Mouse (Mus musculus) 3T3-L1 (cell line): ENCODE measurements around the gene Specc1.
A peak's percentile ranks its signal among the peaks of the same experiment; 100 is the strongest.

ENCODE experiments used
- DNase-seq: peaks from one replicate; pipeline ENCODE4 v3.0.0-alpha.2; 2015; ENCODE audit warnings: low read depth, low spot score

The Specc1 gene

DNA sequence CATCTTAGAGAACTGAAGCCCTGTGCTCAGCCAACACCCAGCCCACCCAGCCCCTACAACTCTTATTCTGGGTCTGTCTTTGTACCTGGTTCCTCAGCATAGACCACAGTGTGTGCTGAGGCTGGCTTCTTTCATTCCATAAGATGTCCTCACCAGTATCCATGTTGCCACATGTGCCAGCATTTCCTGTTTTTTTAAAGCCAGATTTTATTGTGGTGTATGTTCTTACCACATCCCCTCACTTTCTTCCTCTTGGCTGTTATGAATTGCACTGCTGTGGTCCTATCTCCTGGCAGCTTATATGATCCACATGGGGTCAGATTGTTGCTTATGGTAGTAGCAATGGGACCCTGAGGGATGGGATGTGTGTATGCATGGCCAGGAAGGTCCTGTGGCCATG lies 92.6 kb downstream of the Specc1 start:
- DNase-seq, result no peak

DNA sequence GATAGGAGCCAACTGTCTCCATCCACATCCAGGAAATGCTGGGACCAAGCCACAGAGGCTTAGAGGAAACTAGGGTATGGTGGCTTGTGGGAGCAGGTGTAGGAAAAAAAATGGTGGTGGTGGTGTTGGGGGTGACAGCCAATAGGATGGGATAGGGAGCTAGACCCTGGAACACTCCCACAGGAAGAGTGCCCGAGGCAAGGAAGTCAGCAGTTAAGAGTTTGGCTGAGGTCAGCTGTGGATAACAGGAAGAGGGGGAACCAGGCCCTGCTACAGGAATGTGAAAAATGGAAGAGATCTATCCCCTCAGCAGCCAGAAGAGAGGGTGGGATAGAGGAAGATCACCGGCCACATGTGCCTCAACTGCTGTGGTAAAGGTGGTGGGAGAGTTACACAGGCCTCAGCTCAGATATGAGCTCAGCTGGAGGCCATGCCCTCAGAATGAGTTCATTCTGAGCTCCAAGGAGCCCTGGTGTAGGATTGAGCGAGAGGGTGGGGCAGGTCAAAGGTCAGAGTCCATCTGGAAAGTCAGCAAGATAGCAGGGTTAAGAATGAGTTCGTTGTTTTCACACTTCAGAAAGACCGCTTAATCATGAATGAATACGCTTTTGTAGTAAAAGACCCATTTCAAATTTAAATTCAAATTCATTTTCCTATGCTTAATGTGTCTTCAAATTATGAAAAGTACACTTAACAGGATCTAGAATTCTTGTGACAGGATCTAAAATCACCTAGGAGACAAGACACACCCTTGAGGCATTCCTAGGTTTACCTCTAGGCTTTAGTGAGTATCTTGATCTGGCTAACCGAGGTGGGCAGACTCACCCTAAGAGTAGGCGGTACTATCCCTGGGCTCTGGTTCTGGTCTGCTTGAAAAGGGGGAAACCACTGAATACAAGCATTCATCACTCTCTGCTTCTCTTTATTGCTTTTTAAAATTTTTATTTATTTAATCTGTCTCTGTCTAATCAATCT lies 94.1 kb downstream of the Specc1 start:
- peak; percentile 28 for DNase-seq

DNA sequence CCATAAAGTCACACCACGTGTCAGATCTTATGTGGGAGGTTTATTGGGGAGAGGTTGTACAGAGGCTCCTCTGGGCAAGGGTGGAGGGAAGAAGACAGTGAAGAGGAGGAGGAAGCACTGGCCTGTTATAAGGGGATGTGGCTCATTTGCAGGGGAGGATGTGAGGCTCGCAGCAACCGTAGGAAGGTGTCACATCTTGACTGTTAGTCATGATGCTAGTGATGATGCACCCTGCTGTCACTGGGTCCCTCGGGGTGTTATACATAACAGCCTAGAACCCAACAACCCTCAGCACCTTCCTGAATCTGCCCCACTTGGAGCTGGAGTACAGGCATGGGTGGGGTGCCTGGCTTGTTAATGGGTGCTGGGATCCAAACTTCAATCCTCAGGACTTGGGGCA lies 94.9 kb downstream of the Specc1 start:
- no peak for DNase-seq

DNA sequence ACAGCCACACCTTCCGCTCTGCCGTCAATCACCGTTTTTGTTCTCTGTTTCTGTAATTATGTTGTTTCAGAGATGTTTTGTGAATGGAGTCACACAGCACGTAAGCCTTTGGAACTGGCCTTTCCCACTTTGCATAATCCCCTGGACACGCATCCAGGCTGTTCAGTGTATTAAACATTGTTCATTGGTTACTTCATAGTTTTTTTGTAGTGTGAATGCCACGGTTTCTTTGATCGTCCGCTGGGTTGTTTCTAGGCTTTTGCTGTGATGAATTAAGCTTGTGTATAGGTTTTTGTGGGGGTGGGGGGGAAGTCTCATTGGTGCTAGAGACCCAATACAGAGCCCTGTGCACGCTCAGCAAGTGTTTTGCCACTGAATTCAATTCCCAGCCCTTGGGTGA lies 97.4 kb downstream of the Specc1 start:
- DNase-seq, result no peak

DNA sequence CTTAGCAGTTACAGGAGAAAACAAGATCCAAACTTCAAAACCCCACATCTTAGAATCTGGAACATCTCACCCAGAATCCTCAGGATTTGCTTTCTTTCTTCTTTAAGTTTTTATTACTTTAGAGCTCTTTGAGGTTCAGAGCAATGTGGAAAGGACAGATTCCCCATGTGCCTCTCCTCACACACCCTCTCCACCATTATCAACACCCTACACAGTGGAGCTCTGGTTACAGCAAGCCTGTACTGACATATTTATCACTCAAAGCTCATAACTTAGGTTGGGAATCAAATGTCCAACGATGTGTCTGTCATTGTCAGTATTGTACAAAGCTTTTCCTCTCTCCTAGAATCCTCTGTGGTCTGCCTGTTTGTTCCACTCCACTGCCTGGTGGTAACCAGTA lies 108.0 kb downstream of the Specc1 start:
- DNase-seq, result no peak

DNA sequence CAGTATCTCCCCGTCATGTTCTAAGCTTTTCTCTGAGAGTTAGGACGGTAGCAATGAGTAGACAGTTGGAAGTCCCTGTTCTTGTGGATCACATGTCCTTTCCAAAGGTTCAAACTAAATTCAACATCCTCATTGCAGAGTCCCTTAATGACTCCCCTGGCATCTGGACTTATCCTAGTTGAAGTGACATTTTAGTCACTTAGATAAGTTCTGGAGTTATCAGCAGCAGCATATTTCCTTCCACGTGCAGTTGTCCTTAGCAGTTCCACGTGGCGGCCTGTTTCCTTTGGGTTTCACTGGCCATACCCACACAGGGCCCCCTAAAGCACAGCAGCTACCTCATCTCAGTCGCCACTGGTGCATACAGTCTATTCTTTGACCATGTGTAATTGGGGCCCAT lies 109.1 kb downstream of the Specc1 start:
- no peak for DNase-seq

DNA sequence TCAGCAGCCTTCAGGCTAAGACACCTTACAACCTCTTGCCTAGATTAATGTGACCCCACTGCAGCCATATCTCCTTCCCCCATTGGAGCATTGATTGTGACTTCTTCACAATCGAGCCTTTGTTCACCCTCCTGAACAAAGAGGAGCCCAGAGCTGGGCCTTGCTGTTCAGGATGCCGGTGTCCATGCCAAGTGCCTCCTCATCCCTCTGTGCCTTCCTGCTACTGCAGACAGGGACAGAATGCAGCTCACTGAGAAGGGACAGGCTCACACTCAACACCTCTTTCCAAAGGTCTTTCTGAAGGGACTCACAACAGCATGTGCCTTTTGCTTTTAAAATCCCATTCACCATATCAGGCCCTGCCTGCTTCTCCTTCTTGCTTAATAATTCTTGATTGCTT lies 113.0 kb downstream of the Specc1 start:
- DNase-seq, result no peak

DNA sequence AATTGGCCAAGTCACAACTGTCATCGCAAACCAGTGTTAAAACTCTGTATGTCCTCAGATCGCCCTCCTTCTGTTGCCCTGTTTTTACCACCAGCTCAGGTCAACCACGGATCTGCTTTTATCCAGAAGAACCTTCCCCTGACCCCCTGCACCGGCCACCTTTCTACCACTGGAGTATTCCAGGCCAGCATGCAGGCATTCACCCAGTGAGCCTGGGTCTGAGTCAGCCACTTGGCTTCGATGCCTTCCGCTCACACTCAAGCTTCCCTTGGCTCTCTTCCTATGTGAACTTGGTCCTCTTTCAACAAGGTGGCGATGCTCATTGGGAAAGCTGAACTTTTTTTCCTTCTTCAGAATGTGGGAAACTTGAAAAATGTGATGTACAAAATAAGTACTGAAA lies 113.6 kb downstream of the Specc1 start:
- peak; percentile 79 for DNase-seq

DNA sequence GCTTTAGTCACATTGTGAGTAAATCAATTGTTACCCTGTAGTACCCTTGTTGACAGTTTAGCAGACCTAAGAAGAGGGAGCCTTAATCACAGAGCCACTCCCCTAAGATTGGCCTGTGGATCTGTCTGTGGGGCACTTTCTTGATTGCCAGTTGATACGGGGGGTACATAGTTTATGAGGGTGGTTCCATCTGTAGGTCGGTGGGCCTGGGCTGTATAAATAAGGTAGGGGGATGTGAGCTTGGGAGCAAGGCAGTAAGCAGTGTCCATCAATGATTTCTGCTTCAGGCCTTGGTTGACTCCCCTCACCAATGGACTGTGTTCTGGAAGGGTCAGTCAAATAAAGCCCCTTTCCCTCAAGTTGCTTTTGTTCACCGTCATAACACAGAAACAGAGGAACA lies 115.8 kb downstream of the Specc1 start:
- no peak for DNase-seq

DNA sequence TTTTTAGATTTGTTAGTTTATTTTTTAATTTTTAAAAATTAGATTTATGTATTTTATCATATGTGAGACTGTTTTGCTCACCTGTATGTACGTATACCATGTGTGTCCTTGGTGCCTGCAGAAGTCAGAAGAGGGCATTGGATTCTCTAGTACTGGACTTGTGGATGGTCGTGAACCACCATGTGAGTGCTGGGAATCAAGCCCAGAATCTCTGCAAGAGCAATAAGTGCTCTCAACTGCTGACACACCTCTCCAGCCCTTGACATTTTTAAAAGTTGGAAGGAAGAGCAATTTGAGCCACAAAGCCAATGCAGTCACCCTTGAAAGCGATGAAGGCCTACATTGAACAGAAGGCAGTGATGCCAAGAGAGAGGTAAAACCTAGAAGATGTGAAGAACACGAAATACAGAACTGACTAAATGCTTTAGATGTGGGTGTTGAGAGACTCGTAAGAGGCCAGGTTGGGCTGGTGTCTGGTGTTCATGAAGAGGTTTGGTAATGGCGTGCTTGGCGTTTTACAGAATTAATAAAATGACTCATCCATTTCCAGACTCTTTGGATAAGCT lies 117.1 kb downstream of the Specc1 start:
- no peak for DNase-seq

DNA sequence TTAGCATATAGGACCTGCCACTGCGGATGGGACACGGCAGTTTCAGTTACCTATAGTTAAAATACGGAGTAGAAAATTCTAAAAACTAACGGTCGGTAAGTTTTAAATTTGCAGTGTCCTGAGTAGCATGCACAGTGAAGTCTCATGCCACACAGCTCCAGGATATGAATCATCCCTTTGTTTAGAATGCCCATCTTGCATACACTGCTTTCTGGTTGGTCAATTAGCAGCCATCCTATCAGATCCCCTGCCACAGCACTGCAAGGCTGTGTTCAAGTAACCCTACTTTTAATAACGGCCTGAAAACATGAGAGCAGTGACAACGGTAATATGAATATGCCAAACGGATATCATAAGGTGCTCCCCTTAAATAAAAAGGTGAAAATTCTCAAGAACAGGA lies 118.0 kb downstream of the Specc1 start:
- DNase-seq, result peak; percentile 58

DNA sequence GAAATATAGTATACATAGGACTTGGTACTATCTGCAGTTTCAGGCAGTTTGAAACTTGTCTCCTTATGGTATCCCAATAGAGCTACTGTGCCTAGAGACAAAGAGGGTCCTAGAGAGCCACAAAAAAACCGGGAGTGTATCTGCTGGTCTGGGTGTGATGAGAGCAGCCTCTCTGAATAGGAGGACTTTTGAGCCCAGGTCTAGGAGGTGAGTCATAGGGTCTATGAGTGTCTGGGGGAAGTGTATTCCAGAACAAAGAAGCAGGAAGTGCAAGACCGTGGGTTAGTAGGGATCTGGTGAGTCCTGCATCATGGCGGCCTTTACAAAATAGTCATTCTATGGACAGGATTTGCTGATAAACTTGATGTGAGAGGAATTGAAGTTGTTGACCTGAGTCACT lies 118.5 kb downstream of the Specc1 start:
- peak; percentile 62 for DNase-seq

DNA sequence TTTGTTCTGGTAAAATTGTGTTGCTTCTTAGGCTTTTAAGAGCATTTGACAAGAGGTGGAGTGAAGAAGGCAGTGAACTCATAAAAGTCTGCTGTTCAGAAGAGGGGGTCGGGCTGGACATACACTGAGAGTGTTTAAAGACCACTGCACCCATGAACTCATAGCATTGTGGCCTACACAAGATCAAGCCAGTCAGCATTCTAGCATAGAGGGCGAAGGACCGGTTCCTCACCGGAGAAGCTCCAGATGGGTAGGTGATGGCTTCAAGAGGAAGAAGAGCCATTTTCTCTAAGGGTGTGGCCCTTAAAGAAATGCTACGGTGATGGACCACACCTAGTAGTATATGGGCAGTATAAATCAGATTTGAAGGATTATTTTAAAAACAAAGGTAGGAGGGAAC lies 119.0 kb downstream of the Specc1 start:
- DNase-seq, result no peak

DNA sequence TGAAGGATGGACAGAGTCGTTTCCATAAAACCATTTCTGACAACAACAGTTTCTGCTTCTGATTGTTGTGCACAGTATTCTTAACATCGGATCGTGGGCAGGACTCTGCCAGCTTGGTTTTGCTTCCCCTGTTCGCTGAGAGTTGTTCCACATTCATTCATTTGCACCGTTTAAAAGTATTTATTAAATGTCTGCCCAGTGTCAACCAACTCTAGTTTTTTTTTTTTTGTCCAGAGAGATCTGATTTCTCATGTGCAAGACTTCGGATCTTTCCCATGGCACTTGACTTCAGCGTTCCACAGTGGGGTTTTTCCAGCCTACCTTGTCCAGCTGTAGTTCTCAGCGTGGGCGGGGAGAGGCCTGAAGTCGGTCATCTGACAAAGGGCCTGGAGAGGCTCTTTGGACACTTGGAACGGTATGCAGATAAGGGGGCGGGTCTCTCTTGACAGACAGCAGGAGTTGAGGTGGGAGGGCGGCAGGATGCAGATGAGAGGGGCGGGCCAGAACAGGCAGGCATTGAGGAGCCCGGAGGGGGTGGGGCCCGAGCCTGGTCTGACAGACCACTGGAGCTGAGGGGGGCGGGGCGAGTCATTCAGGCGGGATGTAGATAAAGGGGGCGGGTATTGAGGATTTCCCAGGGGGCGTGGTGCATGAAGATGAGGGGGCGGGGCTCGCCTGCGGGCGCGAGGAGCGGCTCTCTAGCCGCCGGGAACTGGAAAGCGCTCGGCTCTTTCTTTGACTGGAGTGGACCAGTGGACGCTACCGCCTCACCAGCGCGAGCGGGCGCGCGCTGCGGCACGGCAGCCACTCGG lies 120.0 kb downstream of the Specc1 start:
- DNase-seq, result peak; percentile 100

DNA sequence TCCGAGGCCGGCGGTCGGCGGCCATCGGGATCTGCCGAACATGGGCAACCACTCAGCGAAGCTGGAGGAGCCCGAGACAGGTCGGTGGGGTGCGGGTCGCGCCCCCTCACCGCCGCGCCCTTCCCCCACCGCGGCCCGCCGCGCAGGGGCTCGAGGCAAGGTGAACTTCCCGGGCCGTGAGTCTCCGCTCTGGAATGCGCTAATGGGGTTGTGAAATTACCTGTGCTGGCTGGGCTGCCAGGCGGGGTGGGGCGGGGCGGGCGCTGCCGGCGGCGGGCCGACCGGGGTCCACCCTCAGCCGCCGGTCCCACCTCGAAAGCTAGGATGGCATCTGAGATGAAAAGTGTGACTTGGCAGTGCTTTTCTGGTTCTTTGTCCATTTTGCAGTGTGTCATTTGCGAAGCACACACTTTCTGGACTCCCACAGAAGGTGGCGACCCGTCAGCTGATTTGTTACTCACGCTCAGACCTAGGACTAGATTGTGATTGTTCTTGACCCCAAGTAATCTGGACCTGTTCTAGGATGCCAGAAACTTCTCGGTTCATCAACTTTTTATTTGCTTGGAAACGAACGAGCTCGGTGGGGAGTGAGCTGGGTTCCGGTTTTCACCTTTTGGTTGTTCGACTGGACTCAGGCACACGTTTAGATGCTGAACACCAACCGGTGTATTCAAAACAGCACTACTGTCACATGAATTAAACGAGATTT lies 120.7 kb downstream of the Specc1 start:
- peak; percentile 60 for DNase-seq

DNA sequence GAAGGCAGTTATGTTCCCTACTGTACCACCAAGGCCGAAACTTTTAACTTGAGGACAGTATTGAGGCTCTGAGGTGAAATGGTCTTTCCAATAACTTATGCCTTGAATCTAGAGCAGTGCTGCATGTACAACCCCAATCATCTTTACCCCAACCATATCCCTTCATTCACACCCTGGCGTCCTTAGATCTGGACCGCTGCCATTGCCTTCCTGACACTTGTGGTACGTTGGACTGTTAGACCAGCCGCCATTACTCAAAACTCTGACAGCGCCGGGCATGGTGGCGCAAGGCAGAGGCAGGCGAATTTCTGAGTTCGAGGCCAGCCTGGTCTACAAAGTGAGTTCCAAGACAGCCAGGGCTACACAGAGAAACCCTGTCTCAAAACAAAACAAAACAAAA lies 121.8 kb downstream of the Specc1 start:
- no peak for DNase-seq

DNA sequence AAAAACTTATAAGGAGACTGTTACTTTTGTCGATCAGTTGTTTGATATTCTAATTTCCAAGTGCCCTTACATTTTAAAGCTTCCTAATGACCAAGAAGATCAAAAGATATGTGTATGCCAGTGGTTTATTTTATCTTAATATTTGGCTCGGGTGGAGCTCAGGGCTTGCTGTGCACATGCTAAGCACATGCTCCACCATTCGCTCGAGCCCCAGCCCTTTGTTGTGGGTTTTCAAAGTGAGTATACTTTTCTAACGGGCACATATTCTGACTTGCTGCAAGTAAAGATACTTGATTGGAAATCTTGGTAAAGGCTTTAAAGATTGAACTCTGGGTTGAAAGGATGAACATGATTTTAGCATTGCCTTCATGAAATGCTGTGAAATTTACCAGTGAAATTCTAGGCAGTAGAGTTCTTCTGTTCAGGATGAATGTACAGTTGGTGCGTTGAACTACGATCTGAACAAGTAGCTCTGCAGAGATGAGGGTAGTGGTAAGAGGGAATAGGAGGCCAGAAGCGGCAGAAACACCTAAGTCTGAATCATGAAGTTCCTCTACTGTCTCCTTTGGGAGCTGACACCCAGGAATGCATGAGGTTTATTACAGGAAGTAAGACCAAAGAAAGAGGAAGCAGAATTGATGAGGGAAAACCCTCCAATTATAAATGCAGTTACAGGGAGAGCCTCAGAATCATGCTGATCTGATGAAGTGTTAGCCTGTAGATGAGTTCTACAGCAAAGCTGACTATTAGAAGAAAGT lies 122.7 kb downstream of the Specc1 start:
- DNase-seq, result peak; percentile 33

DNA sequence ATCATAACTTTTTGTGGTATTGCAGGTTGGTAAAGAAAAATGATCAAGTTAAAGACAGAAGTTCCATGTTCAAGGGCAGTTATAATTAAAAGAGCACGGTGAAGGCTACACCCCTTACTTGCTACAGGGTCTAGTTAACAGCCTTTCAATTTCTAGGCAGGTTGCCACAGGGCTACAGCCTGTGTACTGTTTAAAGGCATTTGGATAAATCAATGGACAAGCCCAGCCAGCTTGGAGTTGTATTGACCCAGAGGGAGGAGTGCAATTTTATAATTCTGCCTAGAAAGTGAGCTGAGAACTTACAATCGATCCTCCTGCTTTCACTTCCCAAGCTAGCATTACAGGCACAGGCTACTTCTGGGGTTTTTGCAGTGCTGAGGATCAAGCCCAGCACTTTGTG lies 123.9 kb downstream of the Specc1 start:
- no peak for DNase-seq

DNA sequence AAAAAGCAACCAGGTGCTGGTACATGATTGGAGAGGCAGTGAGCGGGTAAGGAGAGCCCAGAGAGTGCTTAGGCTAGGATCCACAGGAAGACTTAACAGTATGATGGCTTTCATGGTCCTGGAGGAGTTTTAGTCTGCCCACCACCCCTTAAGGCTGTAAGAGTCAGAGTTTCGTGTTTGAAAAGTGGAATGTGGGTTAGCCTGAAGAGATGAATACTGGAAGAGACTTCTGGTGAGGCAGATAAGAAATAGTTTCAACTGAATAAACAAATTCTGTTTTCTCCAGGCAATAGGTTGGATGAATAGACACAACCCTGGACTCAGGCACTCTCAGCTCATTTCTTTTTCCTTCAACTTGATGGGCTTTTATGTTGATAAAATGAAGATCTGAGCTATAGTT lies 130.1 kb downstream of the Specc1 start:
- no peak for DNase-seq

DNA sequence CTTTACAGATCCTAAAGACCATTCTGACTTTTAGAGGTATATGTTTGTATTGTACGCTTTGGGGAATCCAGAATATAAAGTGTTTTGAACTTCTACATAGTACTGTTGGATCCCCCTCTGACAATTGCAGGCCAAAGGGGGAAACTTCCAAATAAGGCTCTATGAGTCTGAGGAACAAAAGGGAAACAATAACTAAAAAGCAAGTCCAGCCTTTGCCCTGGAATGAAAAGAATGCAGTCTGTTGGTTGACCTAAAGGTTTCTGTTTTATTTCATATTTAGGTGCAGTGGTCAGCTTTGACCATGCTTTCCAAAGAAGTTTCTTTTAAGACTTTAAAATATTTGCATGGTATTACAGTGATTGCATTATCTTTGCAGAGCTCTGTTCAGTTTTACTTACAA lies 130.5 kb downstream of the Specc1 start:
- peak; percentile 59 for DNase-seq

DNA sequence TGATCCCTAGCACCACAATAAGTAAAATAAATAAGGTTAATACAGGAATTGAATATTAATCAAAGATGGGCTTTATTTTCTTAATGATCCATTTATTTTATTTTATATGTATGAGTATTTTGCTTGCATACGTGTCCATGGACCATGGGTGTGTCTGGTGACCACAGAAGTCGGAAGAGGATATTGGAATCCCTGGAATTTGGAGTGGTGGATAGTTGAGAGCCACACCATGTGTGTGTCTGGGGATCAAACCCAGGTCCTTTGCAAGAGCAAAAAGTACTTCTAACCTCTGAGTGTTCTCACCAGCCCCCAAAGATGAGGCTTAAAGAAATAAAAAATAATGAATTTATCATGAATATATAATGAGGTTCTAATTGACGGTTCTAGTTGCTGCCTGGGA lies 132.1 kb downstream of the Specc1 start:
- DNase-seq, result peak; percentile 79
